Mouse (Mus musculus) E14TG2a.4 (cell line): ENCODE measurements around the gene Epyc.

Experiments
- H3K27me3 ChIP-seq: 2 replicates; pipeline ENCODE4 v1.6.1; 2014; ENCODE audit warnings: low read length, control low read depth; ENCODE audit not compliant: insufficient read depth
- H3K36me3 ChIP-seq: 2 replicates; pipeline ENCODE4 v1.6.1; 2014; ENCODE audit warnings: low read length, control low read depth; ENCODE audit not compliant: insufficient read depth
- H3K4me1 ChIP-seq: replicated peaks from 2 replicates; pipeline ENCODE4 v1.6.1; 2014; ENCODE audit warnings: low read depth, low read length, control low read depth
- H3K4me3 ChIP-seq: replicated peaks from 2 replicates; pipeline ENCODE4 v1.5.1; 2014; ENCODE audit warnings: mild to moderate bottlenecking, low read length
- H3K9me3 ChIP-seq: 2 replicates; pipeline ENCODE4 v1.6.1; 2014; ENCODE audit warnings: low read length, control low read depth
- CTCF ChIP-seq: conservative IDR thresholded peaks from 2 replicates; pipeline ENCODE4 v1.5.1; 2014; ENCODE audit warnings: low read length
- NANOG ChIP-seq: IDR thresholded peaks from 2 replicates; pipeline ENCODE4 v1.6.1; 2014; ENCODE audit warnings: borderline replicate concordance, low read length, mixed read lengths
- POU5F1 ChIP-seq: IDR thresholded peaks from 2 replicates; pipeline ENCODE4 v1.6.1; 2014; ENCODE audit warnings: low read length, borderline replicate concordance

Epyc gene

GRCm38 (mm10) chr10:97631061-97631460 lies 12.8 kb upstream of the Epyc start:
- Histone ChIP-seq H3K4me1 (no peaks in the 10 kb centered on the region), H3K27me3 (no peaks in the 10 kb centered on the region), H3K9me3 (no peaks in the 10 kb centered on the region), H3K4me3 (no peak overlapping the region), H3K36me3 (no peaks in the 10 kb centered on the region)
- TF ChIP-seq NANOG (no peak), CTCF (no peak), POU5F1 (no peak)

GRCm38 (mm10) chr10:97641926-97642325 lies 1.9 kb upstream of the Epyc start:
- Histone ChIP-seq H3K4me3 (no peak overlapping the region), H3K4me1 (no peaks in the 10 kb centered on the region), H3K9me3 (no peaks in the 10 kb centered on the region), H3K36me3 (no peaks in the 10 kb centered on the region), H3K27me3 (no peaks in the 10 kb centered on the region)
- no peak for TF ChIP-seq CTCF
- no peak for TF ChIP-seq POU5F1
- no peak for TF ChIP-seq NANOG

- no peak for TF ChIP-seq CTCF
- TF ChIP-seq NANOG = no peak
- TF ChIP-seq POU5F1 = no peak
- Histone ChIP-seq H3K9me3 (no peaks in the 10 kb centered on the region), H3K4me3 (no peak overlapping the region), H3K27me3 (no peaks in the 10 kb centered on the region), H3K36me3 (no peaks in the 10 kb centered on the region), H3K4me1 (no peaks in the 10 kb centered on the region)
These were observed 6.5 kb downstream of the Epyc start for GRCm38 (mm10) chr10:97650334-97650733.

- Histone ChIP-seq H3K36me3 (no peaks in the 10 kb centered on the region), H3K9me3 (peaks cover 3% of the 10 kb centered on the region; the same call in 1 of the 2 replicates), H3K4me1 (no peaks in the 10 kb centered on the region), H3K4me3 (no peak overlapping the region), H3K27me3 (no peaks in the 10 kb centered on the region)
- TF ChIP-seq CTCF (no peak), NANOG (no peak), POU5F1 (no peak)
These were observed 15.6 kb downstream of the Epyc start for GRCm38 (mm10) chr10:97659489-97659888.

GRCm38 (mm10) chr10:97668656-97669055 lies 24.8 kb downstream of the Epyc start:
- H3K4me3 ChIP-seq = no peak overlapping the region
- H3K36me3 ChIP-seq = no peaks in the 10 kb centered on the region
- H3K27me3 ChIP-seq = no peaks in the 10 kb centered on the region
- no peaks in the 10 kb centered on the region for H3K4me1 ChIP-seq
- H3K9me3 ChIP-seq = peaks cover 13% of the 10 kb centered on the region
- no peak for TF ChIP-seq CTCF
- no peak for TF ChIP-seq NANOG
- no peak for TF ChIP-seq POU5F1

- Histone ChIP-seq H3K27me3 (no peaks in the 10 kb centered on the region), H3K4me1 (no peaks in the 10 kb centered on the region), H3K4me3 (no peak overlapping the region), H3K36me3 (no peaks in the 10 kb centered on the region), H3K9me3 (peaks cover 10% of the 10 kb centered on the region)
- TF ChIP-seq CTCF (no peak), POU5F1 (no peak)
These were observed 26.3 kb downstream of the Epyc start for GRCm38 (mm10) chr10:97670202-97670601.

GRCm38 (mm10) chr10:97673239-97673638 lies 29.4 kb downstream of the Epyc start:
- Histone ChIP-seq H3K9me3 (no peaks in the 10 kb centered on the region), H3K4me1 (no peaks in the 10 kb centered on the region), H3K4me3 (no peak overlapping the region), H3K27me3 (no peaks in the 10 kb centered on the region), H3K36me3 (no peaks in the 10 kb centered on the region)
- TF ChIP-seq POU5F1 (no peak), CTCF (no peak), NANOG (no peak)

- no peaks in the 10 kb centered on the region for H3K4me1 ChIP-seq
- no peaks in the 10 kb centered on the region for H3K9me3 ChIP-seq
- H3K4me3 ChIP-seq = no peak overlapping the region
- TF ChIP-seq CTCF (no peak), POU5F1 (no peak), NANOG (no peak)
- H3K36me3 ChIP-seq = no peaks in the 10 kb centered on the region
- H3K27me3 ChIP-seq = no peaks in the 10 kb centered on the region
These were observed 39.1 kb downstream of the Epyc start for GRCm38 (mm10) chr10:97682981-97683380.

- Histone ChIP-seq H3K9me3 (no peaks in the 10 kb centered on the region), H3K4me1 (no peaks in the 10 kb centered on the region), H3K4me3 (no peak overlapping the region), H3K36me3 (no peaks in the 10 kb centered on the region), H3K27me3 (0 out of 2 replicates have a peak, but pooled peaks cover 3% of the 10 kb centered on the region)
- TF ChIP-seq NANOG (no peak), CTCF (no peak)
These were observed 43.3 kb downstream of the Epyc start for GRCm38 (mm10) chr10:97687198-97687597.

GRCm38 (mm10) chr10:97689425-97689824 lies 45.6 kb downstream of the Epyc start:
- Histone ChIP-seq H3K4me1 (peaks cover 7% of the 10 kb centered on the region; the same call in 1 of the 2 replicates), H3K36me3 (no peaks in the 10 kb centered on the region), H3K27me3 (peaks cover 24% of the 10 kb centered on the region), H3K9me3 (peaks cover 15% of the 10 kb centered on the region; the same call in 1 of the 2 replicates), H3K4me3 (no peak overlapping the region)
- no peak for TF ChIP-seq NANOG
- no peak for TF ChIP-seq POU5F1
- no peak for TF ChIP-seq CTCF
